Mouse (Mus musculus): ENCODE measurements at regions not wholly inside any gene's neighbourhood (a gene's known extent, or its start where the extent isn't known, plus 50 kb on each side); places are given as distances from the start of the nearest gene placed in this dataset.
"Not testable (repeated sequence)": the region's sequence is repeated elsewhere in the genome, so short reads cannot be mapped to it uniquely, and the experiment has no call there.

DNA sequence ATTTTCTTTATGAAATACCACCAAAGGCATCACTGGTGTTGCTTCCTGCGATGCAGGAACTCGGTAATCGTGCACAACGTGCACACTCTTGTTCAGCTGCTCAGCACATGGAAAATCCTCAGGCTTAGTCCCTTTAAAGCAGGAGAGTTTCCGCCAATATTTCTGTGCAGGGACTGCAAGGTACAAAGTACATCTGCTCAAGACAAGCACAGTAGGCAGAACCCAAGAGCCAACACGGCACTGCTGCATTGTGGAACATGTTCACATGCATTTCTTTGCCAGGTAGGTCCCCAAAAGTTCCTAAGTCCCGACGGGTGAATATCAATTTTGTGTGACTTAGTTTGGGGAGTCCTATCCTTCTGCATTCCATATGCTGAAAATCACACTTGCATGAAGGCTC lies 808.0 kb upstream of the Pou3f3 start:
- DNase-seq (ENCODE audit: extremely low spot score, low read depth, low spot score): no peak

DNA sequence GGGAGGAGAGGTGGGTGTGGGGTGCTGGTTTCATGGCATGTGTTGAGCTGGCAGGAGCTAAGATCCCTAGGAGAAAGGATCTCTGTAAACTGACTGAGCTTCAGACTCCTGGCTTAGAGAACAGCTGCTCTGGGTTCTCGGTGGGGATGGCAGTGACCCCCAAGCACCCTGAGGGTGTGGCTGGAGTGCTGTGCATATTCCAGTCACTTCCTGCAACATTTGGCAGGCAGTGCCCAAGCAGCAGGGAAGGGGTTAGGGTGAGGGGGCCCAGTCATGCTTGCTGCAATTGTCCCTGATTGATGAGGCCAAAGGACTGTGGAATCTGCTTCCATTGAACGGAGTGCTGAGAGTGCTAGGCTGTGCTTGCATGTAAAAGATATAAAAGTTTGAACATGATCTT lies 807.4 kb upstream of the Pou3f3 start:
- DNase-seq (ENCODE audit: extremely low spot score, low read depth, low spot score): no peak

DNA sequence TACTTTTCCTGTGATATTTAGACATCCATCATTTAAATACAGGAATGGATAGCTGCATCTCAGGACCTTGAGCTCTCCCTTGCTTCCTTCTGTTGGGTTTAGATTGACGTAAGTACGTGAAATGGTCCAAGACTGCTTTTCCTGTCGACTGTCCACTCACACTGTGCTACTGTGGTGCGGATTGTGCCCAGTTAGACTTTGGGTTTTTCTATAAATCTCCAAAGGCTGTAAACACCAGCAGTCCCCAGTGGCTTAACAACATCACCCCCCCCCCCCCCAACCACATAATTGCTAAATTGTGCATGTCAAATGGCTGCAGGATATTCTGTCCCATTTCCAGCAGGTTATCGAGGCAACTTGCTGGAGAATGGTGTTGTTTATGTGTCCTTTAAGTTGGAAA lies 806.6 kb upstream of the Pou3f3 start:
- no peak for DNase-seq (ENCODE audit: extremely low spot score, low read depth, low spot score)

DNA sequence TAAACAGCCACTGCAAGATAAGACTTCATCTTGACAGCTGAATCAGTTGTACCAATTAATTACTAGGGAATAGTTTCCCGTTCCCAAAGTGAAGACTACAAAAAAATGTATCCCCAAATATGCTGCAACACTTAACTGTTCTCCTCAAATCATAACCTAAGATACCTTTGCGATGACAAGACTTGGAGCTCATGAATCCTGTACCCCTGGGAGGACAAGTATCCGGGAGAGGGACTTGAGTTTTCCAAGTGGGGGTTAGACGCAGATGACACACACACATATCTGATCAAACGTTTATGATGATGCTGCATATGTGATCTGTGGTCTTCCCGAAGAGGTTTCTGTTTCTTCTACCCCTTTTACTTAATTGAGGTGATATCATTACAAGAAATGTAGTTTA lies 805.6 kb upstream of the Pou3f3 start:
- no peak for DNase-seq (ENCODE audit: extremely low spot score, low read depth, low spot score)

DNA sequence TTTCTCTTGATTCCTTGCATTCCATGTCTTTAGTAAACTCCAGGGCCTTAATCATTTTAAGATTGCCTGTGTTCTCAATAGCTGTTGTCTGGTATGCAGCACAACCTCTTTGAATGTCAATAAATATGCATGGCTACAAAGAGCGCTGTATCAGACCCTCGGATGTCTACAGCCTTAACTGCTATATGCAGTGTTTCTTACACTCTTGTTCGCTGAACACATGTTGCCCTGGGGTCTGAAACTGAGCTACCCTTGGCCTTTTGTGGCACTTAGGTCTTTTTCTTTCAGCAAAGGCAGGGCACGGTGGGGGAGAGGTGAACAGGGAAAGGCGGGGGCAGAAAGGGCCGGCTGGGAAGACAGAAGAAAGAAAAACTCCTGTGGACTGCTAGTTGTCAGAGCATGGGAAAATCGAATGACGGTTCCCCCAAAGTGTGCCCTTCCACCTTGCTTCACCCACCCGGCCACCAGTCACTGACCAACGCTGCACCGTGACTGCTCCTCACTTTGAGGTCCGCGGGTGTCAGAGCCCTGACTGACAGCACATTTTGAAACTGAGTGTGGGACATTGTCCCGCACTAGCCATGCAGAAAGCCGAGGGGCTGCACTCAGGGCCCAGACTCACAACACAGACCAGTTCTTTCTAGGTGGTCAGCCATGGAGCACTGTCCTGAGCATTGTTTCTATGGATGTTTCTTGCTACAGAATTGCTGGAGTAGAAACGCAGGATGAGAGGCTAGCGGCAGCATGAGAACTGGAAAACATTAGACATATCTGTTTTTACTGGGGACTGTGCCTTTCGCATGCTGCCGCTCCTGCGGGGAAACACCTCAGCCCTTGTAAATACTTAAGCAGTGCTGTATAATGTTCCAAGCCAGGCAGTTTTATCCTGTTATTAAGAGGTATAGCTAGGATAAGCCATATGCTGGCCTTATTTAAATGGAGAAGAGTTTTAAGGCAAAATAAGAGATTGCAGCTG lies 804.6 kb upstream of the Pou3f3 start:
- no peak for DNase-seq (ENCODE audit: extremely low spot score, low read depth, low spot score)

DNA sequence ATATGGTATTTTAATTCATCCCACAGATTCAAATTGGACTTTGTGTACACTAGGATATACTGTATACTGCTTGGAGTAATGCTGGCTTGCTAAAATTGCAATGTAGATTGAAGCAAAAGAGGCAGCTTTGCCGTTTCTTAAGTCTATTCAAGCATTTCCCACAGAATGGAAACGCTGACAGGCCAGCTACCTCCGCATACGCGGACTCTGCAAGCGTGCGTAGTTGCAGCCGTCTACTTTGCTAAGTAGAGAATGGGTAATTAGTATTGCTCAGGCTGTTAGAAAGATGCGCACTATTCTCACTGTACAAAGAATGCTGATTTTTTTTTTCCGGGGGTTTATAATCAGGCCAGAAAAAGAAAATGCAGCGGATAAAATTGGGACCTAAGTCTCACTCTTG lies 803.8 kb upstream of the Pou3f3 start:
- no peak for DNase-seq (ENCODE audit: extremely low spot score, low read depth, low spot score)

DNA sequence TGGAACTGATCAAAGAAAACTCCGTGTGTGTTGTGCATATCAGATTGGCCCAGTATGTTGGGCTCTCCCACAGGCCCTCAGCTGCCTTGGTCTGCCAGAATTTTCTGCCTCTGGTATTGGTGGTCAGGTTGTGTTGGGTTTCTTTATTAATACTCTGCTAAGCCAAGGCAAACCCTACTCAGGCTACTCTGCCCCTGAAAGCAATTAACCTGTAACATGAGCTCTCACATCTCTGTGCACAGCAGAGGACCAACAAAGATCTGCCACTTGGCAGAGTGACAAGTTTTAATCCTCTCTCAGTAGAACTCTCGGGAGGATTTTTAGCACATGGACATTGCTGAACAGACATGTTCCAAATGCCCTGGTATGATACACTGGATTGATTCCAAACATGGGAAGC lies 803.2 kb upstream of the Pou3f3 start:
- DNase-seq (ENCODE audit: extremely low spot score, low read depth, low spot score): no peak

DNA sequence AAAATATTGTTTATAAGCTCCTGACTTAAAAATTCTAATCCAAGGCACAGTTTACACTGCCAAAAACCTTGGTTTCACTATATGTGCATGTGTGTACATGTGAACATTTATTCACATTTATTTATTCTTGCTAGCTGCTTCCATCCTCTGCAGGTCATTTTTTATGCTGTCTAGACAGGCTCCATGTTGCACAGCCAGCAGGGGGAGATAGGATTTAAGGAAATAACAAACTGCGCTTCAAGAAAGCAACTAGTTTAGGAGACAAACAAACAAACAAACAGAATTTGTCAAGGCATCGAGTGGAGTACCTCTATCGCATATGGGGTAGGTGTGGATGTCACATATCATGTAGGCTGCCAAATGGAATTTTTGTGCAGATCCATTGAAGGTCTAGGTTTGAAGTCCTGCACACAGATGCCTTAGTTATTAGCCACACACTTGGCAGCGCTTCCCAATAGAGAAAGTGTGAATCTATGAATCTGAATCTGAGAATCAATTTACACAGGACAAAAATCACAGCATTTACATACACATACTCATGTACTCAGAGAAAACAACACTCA lies 797.7 kb upstream of the Pou3f3 start:
- DNase-seq (ENCODE audit: extremely low spot score, low read depth, low spot score): no peak

DNA sequence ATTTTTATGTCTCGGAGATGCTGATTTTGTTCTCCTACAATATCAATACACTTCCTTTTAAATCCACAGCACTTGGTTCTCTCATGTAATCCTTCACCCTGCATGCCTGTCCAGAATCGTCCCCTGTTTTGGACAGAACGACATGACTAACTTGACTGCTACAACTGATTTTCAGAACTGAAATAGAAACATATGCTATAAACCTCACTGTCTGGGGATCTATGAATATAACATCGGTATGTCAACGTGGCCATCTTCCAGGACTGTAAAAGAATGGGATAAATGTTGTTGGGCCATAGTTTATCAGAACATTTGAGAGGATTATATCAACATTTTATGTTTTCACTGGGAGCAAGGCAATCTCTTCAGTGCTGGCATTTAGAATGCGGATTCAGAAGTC lies 795.2 kb upstream of the Pou3f3 start:
- DNase-seq (ENCODE audit: extremely low spot score, low read depth, low spot score): no peak

DNA sequence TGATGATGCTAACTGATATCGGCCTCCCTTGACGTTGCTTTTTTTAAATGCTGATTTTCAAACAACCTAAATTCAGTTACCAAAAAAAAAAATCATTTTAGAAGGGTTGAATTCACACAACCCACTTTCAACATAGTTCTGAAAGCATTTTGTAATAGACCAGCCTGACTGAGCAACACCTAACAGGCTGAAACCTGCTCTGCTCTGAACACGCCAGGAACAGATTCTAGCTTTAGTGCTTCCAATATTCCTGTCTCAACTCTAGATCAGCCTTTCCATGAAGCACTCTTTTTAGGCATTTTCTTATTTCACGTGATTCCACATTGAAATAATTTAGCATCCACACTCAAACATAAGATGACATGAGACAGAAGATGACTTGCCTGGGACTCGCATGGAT lies 789.6 kb upstream of the Pou3f3 start:
- no peak for DNase-seq (ENCODE audit: extremely low spot score, low read depth, low spot score)

DNA sequence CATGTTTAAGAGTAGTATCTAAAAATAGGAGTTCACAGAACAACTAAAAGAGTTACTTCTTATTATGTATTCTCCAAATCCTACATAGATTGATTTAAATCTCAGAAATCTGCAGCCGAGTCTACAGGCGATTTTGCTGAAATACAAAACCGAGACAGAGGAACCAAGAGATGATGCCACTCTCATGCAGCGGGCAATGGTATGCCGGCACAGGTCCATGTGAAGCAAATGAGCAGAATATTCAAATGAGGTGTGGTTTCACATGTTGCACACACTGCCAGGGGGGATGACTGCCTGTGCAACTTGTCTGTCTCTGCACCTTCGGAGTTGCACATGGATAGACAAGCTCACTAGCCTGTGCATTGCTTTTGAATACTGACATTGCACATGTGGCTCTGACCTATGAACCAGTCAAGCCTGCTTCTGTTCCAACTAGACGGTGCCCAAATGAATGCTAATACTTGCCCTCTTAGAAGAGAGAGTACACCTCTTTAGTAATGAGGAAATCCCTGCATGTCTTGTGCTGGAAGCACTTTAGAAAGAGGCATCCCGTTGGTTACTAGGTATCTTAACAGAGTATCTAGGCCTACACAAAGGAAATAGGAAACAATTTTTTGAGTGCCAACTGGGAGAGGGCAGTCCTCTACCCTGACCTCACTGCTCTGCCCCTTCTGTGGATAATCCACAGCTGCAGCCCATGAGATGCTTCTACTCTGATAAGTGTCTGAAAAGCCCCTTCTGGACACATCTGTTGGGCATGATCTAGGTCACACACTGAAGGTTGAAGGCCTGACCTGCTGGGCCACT lies 787.4 kb upstream of the Pou3f3 start:
- no peak for DNase-seq (ENCODE audit: extremely low spot score, low read depth, low spot score)

DNA sequence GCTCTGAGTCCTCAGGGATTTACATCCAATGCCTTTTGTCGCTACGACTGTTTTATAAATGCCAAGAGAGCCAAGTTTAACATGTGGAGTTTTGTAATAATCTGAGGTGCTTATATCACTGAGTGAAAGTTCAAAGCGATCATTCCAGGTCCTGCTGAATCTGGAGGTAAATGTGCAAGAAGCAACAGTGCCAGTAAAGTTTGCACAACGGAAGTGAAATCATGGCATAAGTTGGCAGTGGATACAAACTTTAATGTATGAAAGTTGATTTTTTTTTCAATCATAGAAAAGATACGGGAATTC lies 786.8 kb upstream of the Pou3f3 start:
- DNase-seq (ENCODE audit: extremely low spot score, low read depth, low spot score): no peak

DNA sequence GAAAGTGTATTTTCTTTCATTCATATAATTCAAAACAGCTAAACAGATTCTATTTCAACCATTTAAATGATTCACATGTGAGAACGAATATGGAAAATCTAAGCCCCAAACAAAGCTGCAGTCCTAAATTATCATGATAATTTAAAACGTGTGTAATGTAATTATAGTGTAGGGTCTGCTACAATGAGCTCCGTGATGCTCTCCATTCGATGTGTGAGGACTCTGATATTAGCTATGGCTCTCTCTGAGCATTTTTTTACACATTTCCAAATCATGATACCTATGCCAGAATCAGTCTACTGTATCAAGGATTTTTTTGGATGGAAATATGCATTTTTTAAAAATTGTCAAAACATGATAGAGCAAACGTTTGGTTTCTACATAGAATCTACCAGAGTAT lies 785.8 kb upstream of the Pou3f3 start:
- no peak for DNase-seq (ENCODE audit: extremely low spot score, low read depth, low spot score)

DNA sequence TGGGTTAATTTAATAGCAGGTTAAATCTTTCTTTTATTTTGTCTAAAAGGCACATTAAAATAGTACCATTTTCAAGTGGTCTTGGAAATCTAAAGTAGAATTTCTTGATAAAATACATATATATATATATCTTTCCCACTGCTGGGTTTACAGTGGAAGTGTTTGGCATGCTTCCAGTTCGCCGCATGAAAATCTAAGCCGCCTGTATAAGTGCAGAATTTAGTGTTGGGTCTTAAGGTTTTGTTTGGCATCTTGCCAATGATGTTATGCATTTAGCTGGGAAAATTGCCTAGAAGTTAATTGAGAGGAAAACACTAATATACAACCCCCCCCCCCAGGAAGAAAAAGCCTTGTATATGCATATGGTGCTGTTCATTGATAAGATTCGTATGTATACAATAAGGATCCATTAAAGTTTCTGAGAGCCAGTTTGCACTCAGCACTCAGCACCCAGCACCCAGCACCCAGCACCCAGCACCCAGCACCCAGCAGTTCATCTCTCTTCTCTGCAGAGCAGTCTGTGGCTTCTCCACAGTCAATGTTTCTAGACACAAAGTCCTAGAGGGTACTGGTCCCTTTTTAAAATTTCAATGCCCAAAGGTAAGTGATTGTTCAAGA lies 778.7 kb upstream of the Pou3f3 start:
- no peak for DNase-seq (ENCODE audit: extremely low spot score, low read depth, low spot score)

DNA sequence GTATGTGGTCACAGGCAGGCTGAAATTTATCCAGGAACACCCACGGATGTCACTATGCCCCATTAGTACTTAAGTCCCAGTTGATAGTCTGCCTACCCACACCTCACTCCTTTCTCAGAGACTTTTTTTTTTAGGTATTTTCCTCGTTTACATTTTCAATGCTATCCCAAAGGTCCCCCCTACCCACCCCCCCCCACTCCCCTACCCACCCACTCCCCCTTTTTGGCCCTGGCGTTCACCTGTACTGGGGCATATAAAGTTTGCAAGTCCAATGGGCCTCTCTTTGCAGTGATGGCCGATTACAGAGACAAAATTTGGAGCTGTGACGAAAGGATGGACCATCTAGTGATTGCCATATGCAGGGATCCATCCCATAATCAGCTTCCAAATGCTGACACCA lies 777.8 kb upstream of the Pou3f3 start:
- not testable (repeated sequence) for DNase-seq (ENCODE audit: extremely low spot score, low read depth, low spot score)

DNA sequence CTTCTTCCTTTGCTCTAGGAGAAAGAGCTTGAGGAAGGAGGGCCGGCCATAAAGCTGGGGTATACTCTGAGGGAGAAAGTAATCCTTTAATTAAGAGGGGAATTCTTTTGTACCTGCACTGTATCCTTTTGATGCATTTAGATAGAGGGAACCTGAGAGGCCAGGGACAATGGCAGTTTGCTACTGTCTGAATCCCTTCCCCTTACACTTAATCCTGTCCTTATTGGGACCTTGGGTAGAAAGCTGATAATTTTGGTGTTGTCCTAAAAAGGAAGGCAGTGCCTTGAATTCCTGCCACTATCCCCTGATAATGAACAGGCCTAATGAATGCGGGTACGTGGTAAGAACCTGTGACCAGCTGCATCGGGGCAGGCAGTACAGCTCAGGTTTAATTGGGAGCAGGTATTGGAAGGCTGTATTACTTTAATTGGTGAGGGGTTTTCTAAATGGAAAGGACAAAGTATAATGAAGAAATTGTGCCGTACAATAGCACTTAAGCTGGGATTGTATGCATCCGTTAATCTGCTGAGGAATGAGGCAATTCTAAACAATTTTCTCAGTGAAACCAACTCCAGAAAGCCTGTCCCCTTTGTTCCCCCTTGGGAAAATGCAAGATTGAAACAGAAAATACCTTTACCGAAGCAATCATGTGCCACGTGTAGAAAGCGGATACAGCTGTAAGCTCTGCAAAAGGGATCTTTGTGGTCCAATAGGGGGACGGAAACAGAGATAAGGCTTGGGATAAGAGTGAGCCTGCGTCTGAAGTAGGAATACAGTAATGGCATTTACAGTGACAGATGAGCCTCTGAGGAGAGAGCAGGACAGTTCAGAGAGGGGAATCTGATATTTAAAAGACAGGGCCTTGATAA lies 776.9 kb upstream of the Pou3f3 start:
- no peak for DNase-seq (ENCODE audit: extremely low spot score, low read depth, low spot score)

DNA sequence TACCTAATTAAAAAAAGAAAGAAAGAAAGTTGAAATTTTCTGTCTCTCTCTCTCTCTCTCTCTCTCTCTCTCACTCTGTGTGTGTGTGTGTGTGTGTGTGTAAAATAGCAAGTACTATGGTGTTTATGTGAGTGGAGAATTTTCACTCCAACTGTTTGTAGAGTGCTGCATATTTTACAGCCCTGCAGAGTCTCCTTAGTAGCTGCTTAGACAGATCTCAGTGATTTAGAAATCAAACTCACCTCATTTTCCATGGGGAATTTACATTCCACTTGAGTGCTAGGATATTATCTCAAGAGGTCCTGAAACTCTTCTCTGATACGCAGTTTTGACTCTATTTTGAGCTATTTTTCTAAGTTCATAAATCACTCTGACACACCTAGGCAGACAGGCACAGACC lies 761.8 kb upstream of the Pou3f3 start:
- DNase-seq (ENCODE audit: extremely low spot score, low read depth, low spot score): no peak

DNA sequence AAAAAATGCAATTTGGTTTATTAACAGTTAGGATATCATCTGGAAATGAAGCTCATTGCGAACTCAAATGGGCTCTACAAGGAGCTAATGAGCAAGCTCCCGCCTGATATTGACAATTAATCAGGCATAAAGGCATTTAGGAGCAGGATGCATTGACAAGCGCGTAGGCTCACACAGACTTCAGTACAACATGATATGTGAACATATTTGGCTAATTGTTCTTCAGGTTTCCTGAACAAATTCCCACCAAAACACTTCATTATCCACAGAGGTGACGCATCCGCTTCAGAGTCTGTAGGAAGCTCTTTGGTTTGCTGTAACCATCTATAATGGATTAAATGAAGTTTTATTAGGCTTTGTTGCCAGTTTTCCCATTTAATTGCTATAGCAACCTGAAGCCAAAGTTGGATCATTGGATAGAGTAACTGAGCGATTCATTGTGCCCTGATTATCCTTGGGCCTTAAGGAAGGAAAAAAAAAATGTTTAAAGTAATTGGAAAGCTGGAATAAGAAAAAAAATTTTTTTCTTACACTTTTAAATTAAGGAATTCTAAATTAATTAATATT lies 759.6 kb upstream of the Pou3f3 start:
- no peak for DNase-seq (ENCODE audit: extremely low spot score, low read depth, low spot score)

DNA sequence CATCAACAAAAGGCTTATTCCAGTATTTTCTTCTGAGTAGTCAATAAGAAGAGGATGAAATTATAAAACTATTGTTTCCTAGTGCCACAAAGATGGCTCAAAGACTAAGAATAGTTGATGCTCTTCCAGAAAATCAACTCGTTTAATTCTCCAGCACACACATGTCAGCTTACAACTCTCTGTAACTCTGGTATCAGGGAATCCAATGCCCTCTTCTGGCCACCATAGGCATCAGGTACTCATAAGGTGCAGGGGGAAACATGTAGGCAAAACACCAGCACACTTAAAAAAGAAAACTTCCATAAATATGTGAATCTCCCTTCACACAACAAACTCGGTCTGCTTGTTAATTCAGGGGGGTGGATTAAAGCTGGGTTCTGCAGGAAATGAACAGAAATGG lies 734.6 kb upstream of the Pou3f3 start:
- DNase-seq (ENCODE audit: extremely low spot score, low read depth, low spot score): no peak

DNA sequence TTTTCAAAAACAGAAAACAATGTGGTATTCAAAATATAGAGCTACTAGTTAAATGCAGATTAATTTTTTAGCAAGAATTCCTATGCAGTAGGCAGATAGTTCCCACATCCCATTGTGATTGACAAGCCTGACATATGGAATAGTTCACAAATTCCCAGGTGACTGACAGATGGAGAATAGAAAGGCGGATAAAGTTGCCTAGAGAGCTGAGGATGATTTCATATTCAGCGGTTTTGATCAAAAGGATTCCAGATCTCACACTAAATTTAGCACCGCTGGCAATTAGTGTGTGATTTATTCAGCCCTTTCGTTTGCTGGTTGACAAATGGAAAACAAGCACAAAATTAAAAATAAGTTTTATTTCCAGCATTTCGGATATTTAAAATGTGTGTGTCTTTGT lies 714.0 kb upstream of the Pou3f3 start:
- DNase-seq (ENCODE audit: extremely low spot score, low read depth, low spot score): no peak

All from hindlimb bud, embryonic 11.5 days (tissue).